In the genomic region with DNA sequence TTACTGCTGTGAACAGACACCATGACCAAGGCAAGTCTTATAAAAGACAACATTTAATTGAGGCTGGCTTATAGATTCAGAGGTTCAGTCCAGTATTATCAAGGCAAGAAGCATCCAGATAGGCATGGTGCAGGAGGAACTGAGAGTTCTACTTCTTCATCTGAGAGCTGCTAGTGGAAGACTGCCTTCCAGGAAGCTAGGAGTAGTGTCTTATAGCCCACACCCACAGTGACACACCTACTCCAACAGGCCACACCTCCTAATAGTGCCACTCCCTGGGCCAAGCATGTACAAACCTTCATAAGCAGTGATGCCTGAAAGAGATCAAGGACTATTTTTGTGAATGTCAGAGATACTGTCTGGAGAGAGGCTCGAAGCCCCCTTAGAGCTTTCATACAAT, we compare ENCODE assay signal across 15 mouse cellular contexts.
"Had no signal": no experiment of that assay in that cellular context is flagged by ENCODE, and none has a peak within 500 bp of the region (broad histone marks: within the 10 kb centered on the region; RNA-seq: fewer than 3 reads in every experiment).

No protein-coding gene starts in this region.

- H3K4me2 ChIP-seq: limb, embryonic 12.5 days; lung, embryonic 15.5 days; midbrain, embryonic 12.5 days; neural tube, embryonic 15.5 days had no signal

- H3K4me1 ChIP-seq: limb, embryonic 12.5 days; lung, embryonic 15.5 days; midbrain, embryonic 12.5 days; neural tube, embryonic 15.5 days had no signal

- H3K9ac ChIP-seq: limb, embryonic 12.5 days; lung, embryonic 15.5 days; midbrain, embryonic 12.5 days; neural tube, embryonic 15.5 days had no signal

- ATAC-seq: intestine, postnatal 0 days had no signal

- H3K36me3 ChIP-seq: limb, embryonic 12.5 days; lung, embryonic 15.5 days; midbrain, embryonic 12.5 days; neural tube, embryonic 15.5 days had no signal

- H3K27me3 ChIP-seq: limb, embryonic 12.5 days; lung, embryonic 15.5 days; midbrain, embryonic 12.5 days; neural tube, embryonic 15.5 days had no signal

- DNase-seq: kidney, adult 8-10 months; kidney, postnatal 25 days; layer of hippocampus, adult 9-11 months; layer of hippocampus, postnatal 36 days; lung, postnatal 14 days; spleen, adult 18-20 months; thymus, adult 2 months; thymus, postnatal 25 days had no signal

- H3K4me3 ChIP-seq: limb, embryonic 12.5 days; lung, embryonic 15.5 days; midbrain, embryonic 12.5 days; myocyte; neural tube, embryonic 15.5 days had no signal

- H3K27ac ChIP-seq: limb, embryonic 12.5 days; lung, embryonic 15.5 days; macrophage; midbrain, embryonic 12.5 days; neural tube, embryonic 15.5 days had no signal

- H3K9me3 ChIP-seq: limb, embryonic 12.5 days; lung, embryonic 15.5 days; midbrain, embryonic 12.5 days; neural tube, embryonic 15.5 days had no signal
